Mouse (Mus musculus) kidney, embryonic 14.5 days (tissue): ENCODE data around the gene Atp11a. TPM values are rescaled to one million over a fixed set of nuclear protein-coding genes. Genes with fewer than 3 reads are reported as not detected.
A peak's percentile ranks its signal among the peaks of the same experiment; 100 is the strongest.

ENCODE experiments used
- ATAC-seq: fragments of 200-750 bp; cut with Nextera tagmentation; 2 replicates; pipeline ENCODE4 v1.8.0; 2017; ENCODE audit warnings: moderate number of reproducible peaks, mild to moderate bottlenecking, moderate TSS enrichment, moderate library complexity; ENCODE audit not compliant: low FRiP score, low TSS enrichment
- H3K27ac ChIP-seq: fragments of 300-500 bp; sonication (generic); 2 replicates; pipeline ENCODE4 v1.5.1; 2014; ENCODE audit warnings: low read depth, mild to moderate bottlenecking, low read length, moderate library complexity, mixed read lengths
- H3K27me3 ChIP-seq: fragments of 300-500 bp; sonication (generic); 2 replicates; pipeline ENCODE4 v1.6.1; 2014; ENCODE audit warnings: mild to moderate bottlenecking, low read length; ENCODE audit not compliant: control insufficient read depth, insufficient read depth
- H3K36me3 ChIP-seq: fragments of 300-500 bp; sonication (generic); 2 replicates; pipeline ENCODE4 v1.6.1; 2014; ENCODE audit warnings: low read length, mixed read lengths; ENCODE audit not compliant: control insufficient read depth, insufficient read depth
- H3K4me1 ChIP-seq: fragments of 300-500 bp; sonication (generic); 2 replicates; pipeline ENCODE4 v1.6.1; 2014; ENCODE audit warnings: low read length, mixed read lengths; ENCODE audit not compliant: control insufficient read depth, insufficient read depth
- H3K4me2 ChIP-seq: fragments of 300-500 bp; sonication (generic); replicated peaks from 2 replicates; pipeline ENCODE4 v1.6.1; 2014; ENCODE audit warnings: low read depth, mild to moderate bottlenecking, low read length
- H3K4me3 ChIP-seq: fragments of 300-500 bp; sonication (generic); 2 replicates; pipeline ENCODE4 v1.5.1; 2014; ENCODE audit warnings: mild to moderate bottlenecking, low read length
- H3K9ac ChIP-seq: fragments of 300-500 bp; sonication (generic); 2 replicates; pipeline ENCODE4 v1.6.1; 2014; ENCODE audit warnings: low read depth, mild to moderate bottlenecking, low read length, moderate library complexity
- H3K9me3 ChIP-seq: fragments of 300-500 bp; sonication (generic); 2 replicates; pipeline ENCODE4 v1.6.1; 2016; ENCODE audit warnings: low read length; ENCODE audit not compliant: control insufficient read depth
- WGBS: fragments of 180-500 bp; shearing (Covaris S2); extraction: QIAGEN DNeasy Blood & Tissue Kit; methylation state at CpG from one replicate; pipeline ENCODE4 v1.1.7; 2014; 5-methylcytosine and 5-hydroxymethylcytosine counted together
- polyA plus RNA-seq: library from polyadenylated mRNA; unstranded; fragments of >200 nt; fragmentation: Nextera tagmentation; extraction: Ambion mirVana; gene quantifications from 2 replicates; pipeline ENCODE4 v1.2.1, GENCODE M21; 2014

Gene Atp11a
- polyA plus RNA-seq, 1 experiment from 2014 or later, result 18.5 TPM

DNA sequence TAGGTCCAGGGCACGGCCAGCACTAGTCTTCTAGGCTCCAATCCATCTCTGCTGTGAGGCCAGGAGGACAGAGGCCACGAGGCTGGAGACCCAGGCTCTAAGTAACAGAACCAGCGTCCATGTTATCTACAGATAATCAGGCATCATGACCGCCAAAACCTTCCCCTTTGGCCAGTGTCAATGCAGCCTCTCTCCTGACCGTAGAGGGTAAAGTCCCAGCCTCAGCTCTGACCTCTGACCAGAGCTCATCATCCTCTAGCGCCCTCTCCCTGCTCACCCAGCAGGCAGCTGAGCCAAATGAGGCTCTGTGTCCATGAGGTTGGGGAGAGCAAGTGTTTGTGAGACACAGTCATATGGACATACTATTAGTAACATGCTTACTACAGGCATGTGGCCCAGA, 42.3 kb downstream of the Atp11a start:
- Histone ChIP-seq H3K9me3 (no peaks in the 10 kb centered on the region), H3K4me1 (peaks cover 26% of the 10 kb centered on the region), H3K9ac (no peak overlapping the region), H3K4me3 (no peak overlapping the region), H3K27me3 (no peaks in the 10 kb centered on the region), H3K27ac (no peak overlapping the region), H3K36me3 (no peaks in the 10 kb centered on the region), H3K4me2 (no peak overlapping the region)
- WGBS, result 76% methylated on average over 6 of the region's 6 CpGs
- no peak for ATAC-seq

DNA sequence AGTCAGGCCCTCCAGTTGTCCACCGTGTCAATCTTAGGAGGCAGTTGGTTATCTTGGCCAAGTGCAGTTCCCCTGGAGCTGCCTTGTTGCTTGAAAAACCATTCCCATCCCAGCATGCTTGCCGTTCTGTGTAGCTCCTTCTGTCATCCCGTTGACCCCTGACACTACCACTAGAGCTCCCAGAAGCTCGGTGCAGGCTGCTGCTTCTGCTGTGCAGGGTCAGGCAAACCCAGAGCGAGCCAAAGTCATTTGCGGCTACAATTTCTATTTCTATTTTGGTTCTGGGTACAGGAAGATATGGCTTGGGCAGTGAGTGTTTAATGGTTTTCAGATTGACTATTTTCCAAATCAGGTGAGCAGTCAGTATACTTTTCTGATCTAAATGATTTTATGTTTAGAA, 43.0 kb downstream of the Atp11a start:
- Histone ChIP-seq H3K9ac (no peak overlapping the region), H3K4me1 (peaks cover 33% of the 10 kb centered on the region), H3K27me3 (no peaks in the 10 kb centered on the region), H3K9me3 (no peaks in the 10 kb centered on the region), H3K4me3 (no peak overlapping the region), H3K27ac (no peak overlapping the region), H3K4me2 (no peak overlapping the region), H3K36me3 (no peaks in the 10 kb centered on the region)
- no peak for ATAC-seq
- 59% methylated on average over 6 of the region's 6 CpGs for WGBS

DNA sequence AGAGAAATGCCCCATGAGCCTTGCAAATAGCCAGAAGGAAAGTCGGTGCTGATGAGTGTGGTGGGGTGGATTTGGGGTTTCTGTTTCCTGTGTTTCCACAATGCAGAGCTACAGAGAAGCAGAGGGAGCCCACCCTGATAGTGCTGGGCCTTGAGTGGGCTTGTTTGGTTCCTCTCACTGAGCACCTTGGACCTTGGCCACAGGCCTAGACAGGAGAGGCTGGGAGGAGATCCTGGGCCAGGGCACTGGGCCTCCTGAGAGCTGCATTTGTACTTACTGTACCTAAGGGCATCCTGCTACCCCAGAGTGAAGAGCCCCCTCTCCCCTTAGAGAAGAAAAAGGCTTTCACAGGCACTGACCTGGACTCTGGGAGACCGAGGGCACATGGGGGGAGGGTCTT, 43.4 kb downstream of the Atp11a start:
- H3K4me3 ChIP-seq, result no peak overlapping the region
- H3K9me3 ChIP-seq, result no peaks in the 10 kb centered on the region
- peaks cover 38% of the 10 kb centered on the region for H3K4me1 ChIP-seq
- no peak for ATAC-seq
- no peak overlapping the region for H3K4me2 ChIP-seq
- H3K36me3 ChIP-seq, result no peaks in the 10 kb centered on the region
- WGBS, result 57% methylated on average over 2 of the region's 2 CpGs
- no peak overlapping the region for H3K9ac ChIP-seq
- no peaks in the 10 kb centered on the region for H3K27me3 ChIP-seq
- H3K27ac ChIP-seq, result 0 out of 2 replicates have a peak overlapping the region, but pooled peaks have one; percentile 1

DNA sequence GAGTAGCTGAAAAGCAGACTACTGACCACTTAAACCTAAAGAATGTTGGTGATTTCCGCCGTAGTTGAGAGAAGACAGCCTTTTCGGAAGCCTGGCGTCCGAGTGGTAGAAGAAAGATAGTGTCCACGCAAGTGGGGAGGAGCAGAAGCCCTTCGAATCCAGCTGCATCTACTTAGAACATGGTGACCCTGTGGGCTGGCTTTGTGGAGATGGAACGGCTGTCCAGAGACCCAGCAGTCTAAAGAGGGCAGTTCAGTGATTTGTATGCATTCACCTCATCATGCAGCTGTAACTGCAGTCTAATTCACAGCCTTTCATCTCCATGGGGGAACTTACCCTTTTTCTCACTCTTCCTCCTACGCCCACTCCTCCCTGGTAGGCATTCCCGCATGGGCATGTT, 44.8 kb downstream of the Atp11a start:
- Histone ChIP-seq H3K4me2 (no peak overlapping the region), H3K9me3 (no peaks in the 10 kb centered on the region), H3K4me1 (peaks cover 39% of the 10 kb centered on the region), H3K36me3 (no peaks in the 10 kb centered on the region), H3K27me3 (no peaks in the 10 kb centered on the region), H3K27ac (peak overlapping the region; percentile 10; the same call in 1 of the 2 replicates), H3K4me3 (no peak overlapping the region), H3K9ac (no peak overlapping the region)
- no peak for ATAC-seq
- WGBS, result 53% methylated on average over 10 of the region's 10 CpGs

DNA sequence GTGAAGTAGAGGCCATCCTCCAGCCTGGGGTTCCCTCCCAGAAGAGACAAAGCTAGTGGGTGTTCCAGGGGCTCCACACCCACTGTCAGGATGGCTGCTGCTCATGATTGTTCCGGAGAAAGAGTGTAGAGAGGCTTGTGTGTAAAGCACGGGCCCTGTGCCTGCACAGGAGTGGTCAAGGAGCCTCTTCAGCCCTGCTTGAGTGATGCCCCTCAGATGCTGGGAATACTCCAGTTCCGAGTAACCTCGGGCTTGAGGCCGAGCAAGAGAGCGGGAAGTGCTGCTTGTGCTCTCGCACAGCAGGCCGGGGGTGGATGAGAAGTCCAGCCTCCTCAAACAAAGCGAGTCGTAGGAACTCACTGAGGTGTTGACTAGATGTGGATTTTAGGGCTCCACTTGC, 46.3 kb downstream of the Atp11a start:
- Histone ChIP-seq H3K4me2 (no peak overlapping the region), H3K4me1 (peaks cover 39% of the 10 kb centered on the region), H3K4me3 (no peak overlapping the region), H3K9me3 (no peaks in the 10 kb centered on the region), H3K9ac (no peak overlapping the region), H3K27ac (no peak overlapping the region), H3K27me3 (no peaks in the 10 kb centered on the region), H3K36me3 (no peaks in the 10 kb centered on the region)
- ATAC-seq, result no peak
- WGBS, result 78% methylated on average over 10 of the region's 10 CpGs

DNA sequence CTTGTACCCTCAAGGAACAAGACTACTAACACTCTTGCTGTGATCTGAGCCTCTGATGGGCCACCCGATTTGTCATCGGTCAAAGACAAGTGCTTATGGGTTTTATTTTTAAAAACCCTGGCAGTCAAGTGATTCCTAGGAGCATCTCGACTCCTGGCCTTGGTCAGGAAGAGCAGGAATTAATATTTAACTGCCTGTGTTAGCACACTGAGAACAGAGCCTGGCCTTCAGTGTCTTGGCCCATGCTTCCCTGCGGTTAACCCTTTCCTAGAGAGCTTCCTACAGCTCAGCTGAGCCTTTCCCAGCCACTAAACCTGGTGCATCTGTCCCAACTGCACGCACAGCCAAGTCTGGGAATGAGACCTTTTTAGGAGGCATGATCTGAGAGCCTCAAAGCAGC, 48.1 kb downstream of the Atp11a start:
- H3K27ac ChIP-seq, result no peak overlapping the region
- peaks cover 39% of the 10 kb centered on the region for H3K4me1 ChIP-seq
- H3K27me3 ChIP-seq, result no peaks in the 10 kb centered on the region
- H3K36me3 ChIP-seq, result 0 out of 2 replicates have a peak, but pooled peaks cover 3% of the 10 kb centered on the region
- no peak overlapping the region for H3K4me2 ChIP-seq
- ATAC-seq, result no peak; the same call in 1 of the 2 replicates
- no peak overlapping the region for H3K4me3 ChIP-seq
- 61% methylated on average over 5 of the region's 5 CpGs for WGBS
- H3K9ac ChIP-seq, result peak overlapping the region; percentile 7; the same call in 1 of the 2 replicates
- no peaks in the 10 kb centered on the region for H3K9me3 ChIP-seq

DNA sequence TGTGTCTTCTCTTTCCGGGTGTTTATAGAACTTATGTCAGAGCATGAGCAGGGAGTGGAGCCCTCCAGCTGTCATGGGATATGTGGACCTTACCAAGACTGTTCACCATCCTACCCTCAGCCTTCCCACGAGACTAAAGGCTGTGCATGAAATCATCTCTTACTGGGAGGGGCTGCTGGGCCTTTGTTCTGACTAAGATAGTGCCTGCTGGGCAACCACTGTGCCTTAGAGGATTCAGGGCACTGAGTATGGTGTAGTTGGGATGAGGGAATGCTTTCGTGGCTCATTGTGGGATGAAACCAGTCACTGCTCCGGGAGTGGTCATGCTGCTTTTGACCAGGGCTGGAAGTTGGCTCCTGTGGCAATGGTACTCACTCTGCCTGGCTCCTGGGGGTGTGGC, 48.8 kb downstream of the Atp11a start:
- Histone ChIP-seq H3K36me3 (0 out of 2 replicates have a peak, but pooled peaks cover 3% of the 10 kb centered on the region), H3K9ac (no peak overlapping the region), H3K27ac (no peak overlapping the region), H3K4me3 (no peak overlapping the region), H3K27me3 (no peaks in the 10 kb centered on the region), H3K9me3 (no peaks in the 10 kb centered on the region), H3K4me1 (peaks cover 35% of the 10 kb centered on the region), H3K4me2 (no peak overlapping the region)
- WGBS, result 75% methylated on average over 4 of the region's 4 CpGs
- ATAC-seq, result no peak

DNA sequence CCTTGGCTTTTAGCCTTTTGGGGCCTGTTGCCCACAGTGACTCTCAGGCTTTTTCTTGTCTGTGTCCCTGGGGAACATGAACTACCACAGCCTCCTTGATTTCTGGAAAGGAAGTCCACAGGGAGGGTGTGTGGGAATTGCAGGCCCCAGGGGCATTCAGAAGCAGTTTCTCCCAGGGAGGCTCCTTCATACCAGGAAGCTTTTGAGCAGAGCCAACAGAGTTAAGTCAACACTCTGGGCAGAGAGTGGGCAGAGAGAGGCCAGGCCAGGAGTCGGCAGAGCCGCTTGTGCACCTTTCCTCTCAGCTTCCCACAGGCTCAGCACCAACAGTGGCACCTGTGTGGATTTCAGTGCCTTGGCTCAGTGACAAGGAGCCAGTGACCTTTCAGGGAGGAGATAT, 51.2 kb downstream of the Atp11a start:
- no peak overlapping the region for H3K4me2 ChIP-seq
- H3K4me1 ChIP-seq, result peaks cover 13% of the 10 kb centered on the region; the same call in 1 of the 2 replicates
- WGBS, result 87% methylated on average over 2 of the region's 2 CpGs
- H3K36me3 ChIP-seq, result peaks cover 7% of the 10 kb centered on the region; the same call in 1 of the 2 replicates
- H3K9me3 ChIP-seq, result no peaks in the 10 kb centered on the region
- no peak overlapping the region for H3K4me3 ChIP-seq
- no peaks in the 10 kb centered on the region for H3K27me3 ChIP-seq
- H3K9ac ChIP-seq, result no peak overlapping the region
- H3K27ac ChIP-seq, result no peak overlapping the region
- ATAC-seq, result no peak

DNA sequence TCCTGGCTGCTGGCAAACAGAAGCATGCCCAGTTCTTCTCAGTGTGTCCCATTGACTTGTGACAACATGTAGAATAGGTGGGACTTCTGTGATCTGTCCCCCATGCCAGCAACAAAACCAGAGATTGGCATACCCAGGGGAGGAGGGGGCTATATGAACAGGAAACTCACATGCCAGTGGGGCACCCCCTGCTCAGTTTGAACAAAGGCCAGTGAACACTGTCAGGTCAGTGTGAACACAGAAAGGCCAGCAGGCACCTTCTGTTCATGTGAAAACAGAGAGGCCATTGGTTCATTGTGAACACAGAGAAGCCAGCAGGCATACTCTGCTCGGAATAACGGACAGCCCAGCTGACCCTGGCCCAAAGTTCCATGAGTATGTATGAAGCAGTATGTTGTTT, 52.7 kb downstream of the Atp11a start:
- H3K36me3 ChIP-seq, result peaks cover 9% of the 10 kb centered on the region; the same call in 1 of the 2 replicates
- no peak overlapping the region for H3K4me3 ChIP-seq
- no peaks in the 10 kb centered on the region for H3K27me3 ChIP-seq
- no peak overlapping the region for H3K9ac ChIP-seq
- no peak for ATAC-seq
- H3K9me3 ChIP-seq, result no peaks in the 10 kb centered on the region
- no peak overlapping the region for H3K27ac ChIP-seq
- peaks cover 9% of the 10 kb centered on the region; the same call in 1 of the 2 replicates for H3K4me1 ChIP-seq
- H3K4me2 ChIP-seq, result no peak overlapping the region
- 90% methylated on average over 2 of the region's 2 CpGs for WGBS
